Mouse (Mus musculus) kidney, adult 2 months (tissue): Measurements from ENCODE around the gene Megf11.

ENCODE experiments used
- CTCF ChIP-seq: fragments of 200-500 bp; conservative IDR thresholded peaks from 2 replicates; pipeline ENCODE4 v1.5.1; 2011; ENCODE audit warnings: low read depth, mild to moderate bottlenecking, control low read depth, low read length, moderate library complexity, mixed read lengths; ENCODE audit not compliant: insufficient read depth, insufficient read length
- POLR2A ChIP-seq: fragments of 200-500 bp; IDR thresholded peaks from one replicate; pipeline ENCODE4 v1.6.1; 2011; ENCODE audit warnings: low read depth, low read length, control low read depth

- TF ChIP-seq POLR2A (no peak), CTCF (no peak)
These were observed 367.1 kb downstream of the Megf11 start for GRCm38 (mm10) chr9:64752575-64752974.
